Mouse (Mus musculus) WW6 (cell line): Measurements from ENCODE around the gene Usp38.
"Not testable (repeated sequence)": the region's sequence is repeated elsewhere in the genome, so short reads cannot be mapped to it uniquely, and the experiment has no call there.

Experiments
- DNase-seq: peaks from one replicate; pipeline ENCODE4 v3.0.0-alpha.2; 2013; ENCODE audit warnings: low read depth, low spot score

The Usp38 gene

GRCm38 (mm10) chr8:81014789-81015699, at the start of gene Usp38:
Gene Usp38, minus strand, starts transcription at chr8:81014928.
- peak; percentile 99 for DNase-seq

GRCm38 (mm10) chr8:81062566-81062965, 47.8 kb upstream of the Usp38 start:
- DNase-seq: no peak

- DNase-seq: no peak
Measured at GRCm38 (mm10) chr8:81061950-81062349, 47.2 kb upstream of the Usp38 start.

GRCm38 (mm10) chr8:81044201-81044600, 29.5 kb upstream of the Usp38 start:
- DNase-seq: no peak

GRCm38 (mm10) chr8:81027991-81028390, 13.3 kb upstream of the Usp38 start:
- DNase-seq: no peak

- not testable (repeated sequence) for DNase-seq
Measured at GRCm38 (mm10) chr8:81017548-81017947, 2.8 kb upstream of the Usp38 start.

- DNase-seq: no peak
Measured at GRCm38 (mm10) chr8:81013811-81014530, 757 bp downstream of the Usp38 start.

- no peak for DNase-seq
Measured at GRCm38 (mm10) chr8:81012699-81013098, 2.0 kb downstream of the Usp38 start.

- DNase-seq: no peak
Measured at GRCm38 (mm10) chr8:81012031-81012560, 2.6 kb downstream of the Usp38 start.

- DNase-seq: no peak
Measured at GRCm38 (mm10) chr8:81010386-81010785, 4.3 kb downstream of the Usp38 start.

- DNase-seq: no peak
Measured at GRCm38 (mm10) chr8:81005114-81005513, 9.6 kb downstream of the Usp38 start.

- no peak for DNase-seq
Measured at GRCm38 (mm10) chr8:80996632-80997031, 18.1 kb downstream of the Usp38 start.

- no peak for DNase-seq
Measured at GRCm38 (mm10) chr8:80991937-80992336, 22.8 kb downstream of the Usp38 start.

GRCm38 (mm10) chr8:80982829-80983228, 31.9 kb downstream of the Usp38 start:
- no peak for DNase-seq

GRCm38 (mm10) chr8:80981696-80982095, 33.0 kb downstream of the Usp38 start:
- DNase-seq: no peak

GRCm38 (mm10) chr8:80980063-80980462, 34.7 kb downstream of the Usp38 start:
- DNase-seq: no peak

- DNase-seq: no peak
Measured at GRCm38 (mm10) chr8:80977231-80977630, 37.5 kb downstream of the Usp38 start.

- DNase-seq: no peak
Measured at GRCm38 (mm10) chr8:80971150-80971549, 43.6 kb downstream of the Usp38 start.

- DNase-seq: no peak
Measured at GRCm38 (mm10) chr8:80970000-80970685, 44.6 kb downstream of the Usp38 start.

GRCm38 (mm10) chr8:80969423-80969822, 45.3 kb downstream of the Usp38 start:
- DNase-seq: no peak

GRCm38 (mm10) chr8:80963095-80963494, 51.6 kb downstream of the Usp38 start:
- no peak for DNase-seq

GRCm38 (mm10) chr8:80962592-80962983, 52.1 kb downstream of the Usp38 start:
- DNase-seq: no peak
